Mouse (Mus musculus) colon, adult 2 months (tissue): Measurements from ENCODE around the gene Lhcgr. TPM values are rescaled to one million over a fixed set of nuclear protein-coding genes. Genes with fewer than 3 reads are reported as not detected.

ENCODE experiments used
- polyA plus RNA-seq: library from polyadenylated mRNA; depleted of rRNA; stranded (reverse); fragments of >200 nt; gene quantifications from 2 replicates; pipeline ENCODE4 v1.2.3, GENCODE M21; 2012; rRNA removed

Gene Lhcgr
- not detected in 2 replicates for polyA plus RNA-seq

DNA sequence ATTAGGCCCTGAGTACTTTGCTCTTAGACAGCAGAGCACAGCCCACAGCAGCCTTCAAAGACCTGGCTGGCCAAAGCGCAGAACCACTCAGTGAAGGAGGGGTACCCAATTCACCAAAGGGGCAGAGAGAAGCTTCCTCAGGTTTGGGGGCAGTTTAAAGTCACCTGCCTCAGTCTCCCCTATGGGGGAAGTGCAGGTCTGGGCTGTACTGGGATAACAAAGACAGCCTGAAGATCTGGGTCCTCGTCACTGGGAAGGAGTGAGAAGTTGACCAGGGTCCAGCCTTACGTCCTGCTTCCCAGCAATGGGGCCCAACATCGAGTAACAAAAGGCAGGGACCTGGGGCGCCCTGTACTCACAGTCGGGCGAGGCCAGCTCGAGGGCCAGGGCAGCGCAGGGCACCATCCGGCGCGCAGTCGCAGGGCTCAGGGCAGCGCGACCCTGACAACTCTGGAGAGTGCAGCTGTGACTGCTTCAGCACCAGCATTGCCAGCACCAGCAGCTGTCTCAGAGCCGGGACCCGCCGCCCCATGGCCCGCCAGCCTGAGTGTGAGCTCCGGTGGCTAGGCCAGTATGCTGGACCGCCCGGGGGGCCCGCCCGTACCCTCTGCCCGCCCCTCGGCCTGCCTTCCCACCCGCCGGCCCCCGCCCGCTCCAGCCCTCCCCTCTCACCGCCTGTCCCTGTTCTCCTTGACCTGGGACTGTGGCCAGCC, at the start of gene Lhcgr:
TSS of gene Lhcgr (minus strand) at position 551 of the 713 bp plus-strand sequence.

GRCm38 (mm10) chr17:88668452-88668851, 123.3 kb downstream of the Lhcgr start, which contains the start of gene Gtf2a1l:
Gtf2a1l (plus strand) TSS chr17:88668660.

Other genes with a start within 250 kb of the Lhcgr start
- 10.2 and 15.7 TPM in 2 replicates for gene Ston1, start 194.3 kb downstream of the Lhcgr start, polyA plus RNA-seq
- gene Gtf2a1l, start 123.3 kb downstream of the Lhcgr start, polyA plus RNA-seq, result 0.07 TPM in 1 of 2 replicates, not detected in the other